Mouse (Mus musculus): ENCODE measurements around the gene Ina.

DNA sequence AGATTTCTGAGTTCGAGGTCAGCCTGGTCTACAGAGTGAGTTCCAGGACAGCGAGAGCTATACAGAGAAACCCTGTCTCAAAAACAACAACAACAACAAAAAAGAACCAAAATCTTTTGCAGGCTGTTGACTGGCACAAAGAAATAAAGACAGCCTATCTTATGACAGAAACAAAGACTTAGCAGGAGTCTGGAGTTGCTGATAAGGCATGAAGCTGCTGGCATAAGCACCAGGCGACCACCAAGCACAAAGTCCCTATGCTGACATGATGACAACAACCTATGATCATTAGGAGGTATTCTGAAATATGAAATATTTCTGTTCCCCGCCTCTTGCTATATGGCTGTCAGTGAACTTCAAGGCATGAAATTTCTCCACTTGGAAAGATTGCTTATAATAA, 15.5 kb upstream of the Ina start:
- TF ChIP-seq TAL1 (IDR thresholded peaks at IDR 0.05; ENCODE audit: low read length) (no peak), GATA1 (IDR thresholded peaks at IDR 0.05; ENCODE audit: low read length) (no peak)
